Mouse (Mus musculus) heart, postnatal 0 days (tissue): Measurements from ENCODE around the gene Ccdc194. TPM values are rescaled to one million over a fixed set of nuclear protein-coding genes. Genes with fewer than 3 reads are reported as not detected.

ENCODE experiments used
- ATAC-seq: fragments of 200-750 bp; cut with Nextera tagmentation; 2 replicates; pipeline ENCODE4 v1.8.0; 2017; ENCODE audit warnings: low read depth, moderate number of reproducible peaks, moderate library complexity; ENCODE audit not compliant: insufficient read depth
- DNase-seq: peaks from one replicate; pipeline ENCODE4 v3.0.0-alpha.2; 2016; ENCODE audit warnings: low spot score
- H3K27ac ChIP-seq: fragments of 300-500 bp; sonication (generic); 2 replicates; pipeline ENCODE4 v1.5.1; 2014; ENCODE audit warnings: low read depth, mild to moderate bottlenecking
- H3K27me3 ChIP-seq: fragments of 300-500 bp; sonication (generic); 2 replicates; pipeline ENCODE4 v1.6.1; 2014; ENCODE audit warnings: low read length, mixed read lengths; ENCODE audit not compliant: control insufficient read depth, insufficient read depth
- H3K36me3 ChIP-seq: fragments of 300-500 bp; sonication (generic); replicated peaks from 2 replicates; pipeline ENCODE4 v1.6.1; 2014; ENCODE audit warnings: low read length, mixed read lengths; ENCODE audit not compliant: control insufficient read depth, insufficient read depth
- H3K4me1 ChIP-seq: fragments of 300-500 bp; sonication (generic); 2 replicates; pipeline ENCODE4 v1.6.1; 2014; ENCODE audit warnings: antibody characterized with exemption; ENCODE audit not compliant: control insufficient read depth, insufficient read depth
- H3K4me2 ChIP-seq: fragments of 300-500 bp; sonication (generic); 2 replicates; pipeline ENCODE4 v1.6.1; 2014; ENCODE audit warnings: low read depth, mild to moderate bottlenecking, low read length, moderate library complexity
- H3K4me3 ChIP-seq: fragments of 300-500 bp; sonication (generic); 2 replicates; pipeline ENCODE4 v1.5.1; 2014; ENCODE audit warnings: low read depth, low read length
- H3K9ac ChIP-seq: fragments of 300-500 bp; sonication (generic); replicated peaks from 2 replicates; pipeline ENCODE4 v1.6.1; 2014; ENCODE audit warnings: low read depth, low read length, mixed read lengths
- H3K9me3 ChIP-seq: fragments of 300-500 bp; sonication (generic); replicated peaks from 2 replicates; pipeline ENCODE4 v1.6.1; 2016; ENCODE audit warnings: low read length; ENCODE audit not compliant: control insufficient read depth
- CTCF ChIP-seq: IDR thresholded peaks from 2 replicates; pipeline ENCODE4 v1.5.1; 2016; ENCODE audit warnings: antibody characterized with exemption, control low read depth, low read depth
- EP300 ChIP-seq: IDR thresholded peaks from 2 replicates; pipeline ENCODE4 v1.6.1; 2016; ENCODE audit warnings: antibody characterized with exemption, low read depth
- WGBS: fragments of 180-500 bp; shearing (Covaris S2); extraction: QIAGEN DNeasy Blood & Tissue Kit; methylation state at CpG from one replicate; pipeline ENCODE4 v1.1.7; 2014; 5-methylcytosine and 5-hydroxymethylcytosine counted together
- polyA plus RNA-seq: library from polyadenylated mRNA; unstranded; fragments of >200 nt; fragmentation: Nextera tagmentation; extraction: Ambion mirVana; gene quantifications from 2 replicates; pipeline ENCODE4 v1.2.1, GENCODE M21; 2015
- total RNA-seq: library from RNA; depleted of rRNA; stranded (reverse); fragments of >200 nt; gene quantifications from 2 replicates; pipeline ENCODE4 v1.2.3, GENCODE M21; 2014; ENCODE audit warnings: low replicate concordance; rRNA removed

Ccdc194 gene
- total and polyA plus RNA-seq, 2 experiments from 2014 or later, result 0.12 TPM; not detected in 1

DNA sequence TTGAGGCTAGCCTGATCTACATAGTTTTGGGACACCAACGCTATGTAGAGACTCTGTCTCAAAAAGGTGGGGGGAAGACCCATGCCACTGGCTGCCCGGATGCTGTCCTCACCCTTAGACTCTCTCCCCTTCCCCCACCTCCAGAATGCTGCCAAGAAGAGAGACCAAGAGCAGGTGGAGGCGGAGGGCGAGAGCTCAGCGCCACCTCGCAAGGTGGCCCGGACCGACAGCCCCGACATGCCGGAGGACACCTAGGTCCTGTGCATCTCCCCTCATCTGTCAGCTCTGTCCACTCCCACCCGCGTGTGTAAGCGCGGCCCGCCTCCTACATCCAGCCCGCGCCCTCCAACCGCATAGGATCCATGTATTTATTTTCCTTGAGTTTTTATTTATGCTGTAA, 51.2 kb downstream of the Ccdc194 start:
- no peaks in the 10 kb centered on the region for H3K27me3 ChIP-seq
- H3K9me3 ChIP-seq, result no peaks in the 10 kb centered on the region
- H3K27ac ChIP-seq, result no peak overlapping the region
- no peak overlapping the region for H3K4me2 ChIP-seq
- WGBS, result 89% methylated on average over 18 of the region's 18 CpGs
- peaks cover 13% of the 10 kb centered on the region for H3K4me1 ChIP-seq
- H3K36me3 ChIP-seq, result peaks cover 41% of the 10 kb centered on the region
- TF ChIP-seq EP300 (no peak), CTCF (no peak)
- H3K9ac ChIP-seq, result no peak overlapping the region
- DNase-seq, result no peak
- H3K4me3 ChIP-seq, result no peak overlapping the region
- ATAC-seq, result no peak

GRCm38 (mm10) chr8:71472601-71473386, 52.7 kb downstream of the Ccdc194 start:
- ATAC-seq, result no peak
- Histone ChIP-seq H3K27ac (no peak overlapping the region), H3K4me1 (peaks cover 13% of the 10 kb centered on the region), H3K4me2 (no peak overlapping the region), H3K36me3 (peaks cover 37% of the 10 kb centered on the region), H3K9ac (no peak overlapping the region), H3K4me3 (no peak overlapping the region), H3K9me3 (no peaks in the 10 kb centered on the region), H3K27me3 (no peaks in the 10 kb centered on the region)
- WGBS, result 87% methylated on average over 8 of the region's 8 CpGs
- no peak for DNase-seq
- TF ChIP-seq CTCF (no peak), EP300 (no peak)

DNA sequence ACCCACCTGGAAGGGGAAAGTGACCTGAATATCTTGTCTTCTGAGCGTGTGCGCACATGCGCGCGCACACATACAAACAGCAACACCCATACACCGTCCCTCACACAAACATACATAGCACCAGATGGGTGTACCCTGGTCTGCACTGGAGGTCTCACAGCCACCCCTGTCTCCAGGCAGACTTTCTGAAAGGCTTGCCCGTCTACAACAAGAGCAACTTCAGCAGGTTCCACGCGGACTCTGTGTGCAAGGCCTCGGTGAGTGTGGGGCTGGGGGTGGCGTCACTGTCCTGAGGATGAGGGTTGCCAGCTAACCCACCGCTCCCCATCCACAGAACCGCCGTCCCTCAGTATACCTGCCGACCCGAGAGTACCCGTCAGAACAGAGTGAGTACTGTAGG, 53.6 kb downstream of the Ccdc194 start:
- 94% methylated on average over 17 of the region's 17 CpGs for WGBS
- no peaks in the 10 kb centered on the region for H3K9me3 ChIP-seq
- H3K4me1 ChIP-seq, result peaks cover 13% of the 10 kb centered on the region
- DNase-seq, result no peak
- H3K4me3 ChIP-seq, result no peak overlapping the region
- H3K27ac ChIP-seq, result no peak overlapping the region
- TF ChIP-seq EP300, result no peak
- no peak for TF ChIP-seq CTCF
- H3K4me2 ChIP-seq, result no peak overlapping the region
- peaks cover 37% of the 10 kb centered on the region for H3K36me3 ChIP-seq
- no peak for ATAC-seq
- H3K9ac ChIP-seq, result no peak overlapping the region
- H3K27me3 ChIP-seq, result no peaks in the 10 kb centered on the region

DNA sequence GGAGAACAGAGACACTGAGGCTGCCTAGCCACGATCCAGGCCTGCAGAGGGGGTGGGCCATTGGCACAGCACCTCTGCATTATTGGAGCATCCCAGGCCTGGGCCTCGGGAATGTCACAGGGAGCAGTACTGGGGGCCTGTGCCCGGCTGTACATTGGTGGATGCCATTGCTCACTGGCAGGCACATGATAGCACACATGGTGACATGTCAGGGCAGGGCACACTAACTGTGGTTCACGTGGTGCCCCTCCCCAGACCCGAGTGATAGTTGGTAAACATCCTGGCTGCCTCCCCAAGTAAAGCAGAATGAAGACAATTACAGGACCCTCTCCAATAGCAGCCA, 54.6 kb downstream of the Ccdc194 start:
- H3K4me1 ChIP-seq, result peaks cover 15% of the 10 kb centered on the region
- no peak overlapping the region for H3K4me3 ChIP-seq
- no peak for TF ChIP-seq CTCF
- TF ChIP-seq EP300, result no peak
- H3K9me3 ChIP-seq, result no peaks in the 10 kb centered on the region
- no peak for DNase-seq
- H3K27me3 ChIP-seq, result no peaks in the 10 kb centered on the region
- no peak overlapping the region for H3K4me2 ChIP-seq
- no peak for ATAC-seq
- H3K36me3 ChIP-seq, result peaks cover 37% of the 10 kb centered on the region
- 76% methylated on average over 5 of the region's 5 CpGs for WGBS
- no peak overlapping the region for H3K27ac ChIP-seq
- H3K9ac ChIP-seq, result no peak overlapping the region

DNA sequence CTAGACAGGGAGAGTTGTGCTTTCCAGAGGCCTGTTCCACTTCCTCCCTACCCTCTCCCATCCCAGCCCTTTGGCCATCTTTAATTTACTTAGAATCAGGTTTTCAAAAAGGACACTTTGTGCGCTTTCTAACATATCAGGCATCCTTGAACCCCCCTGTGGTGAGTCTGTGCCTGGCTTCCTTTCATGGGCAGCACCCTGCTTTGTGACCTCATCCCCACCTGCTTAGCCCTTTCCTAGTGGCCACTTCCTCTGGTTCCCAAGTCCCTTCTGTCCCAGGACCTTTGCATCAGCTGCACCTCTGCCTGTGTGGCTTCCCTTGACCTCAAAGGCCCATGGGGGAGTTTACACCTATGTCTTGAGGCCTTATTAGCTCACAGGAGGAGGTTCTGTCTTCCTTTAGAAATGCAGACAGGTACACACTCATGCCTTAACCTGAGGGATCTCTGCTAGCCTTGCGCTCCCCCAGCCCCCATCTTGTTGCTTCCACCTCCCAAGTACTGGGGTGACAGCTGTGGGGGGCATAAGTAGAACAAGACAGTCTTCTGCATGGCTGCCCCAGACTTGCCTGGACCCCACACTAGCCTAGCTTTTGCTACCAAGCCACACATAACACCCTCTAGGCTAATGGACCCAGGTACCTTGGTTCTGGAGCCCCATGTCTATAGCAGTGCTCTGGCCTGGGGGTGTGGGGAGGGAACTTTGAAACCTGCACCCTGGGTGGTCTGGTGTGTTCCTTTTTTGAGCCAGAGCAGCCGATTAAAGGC, 55.2 kb downstream of the Ccdc194 start:
- no peaks in the 10 kb centered on the region for H3K27me3 ChIP-seq
- ATAC-seq (no peak), DNase-seq (no peak)
- H3K9me3 ChIP-seq, result no peaks in the 10 kb centered on the region
- peaks cover 37% of the 10 kb centered on the region for H3K36me3 ChIP-seq
- H3K27ac ChIP-seq, result no peak overlapping the region
- no peak overlapping the region for H3K9ac ChIP-seq
- WGBS, result 89% methylated on average over 3 of the region's 3 CpGs
- no peak for TF ChIP-seq EP300
- TF ChIP-seq CTCF, result no peak
- peaks cover 14% of the 10 kb centered on the region for H3K4me1 ChIP-seq
- H3K4me2 ChIP-seq, result peak overlapping the region; percentile 96
- H3K4me3 ChIP-seq, result peak overlapping the region; percentile 85; the same call in 1 of the 2 replicates

Other genes starting within 250 kb of the Ccdc194 start
- gene Use1, start 158.9 kb downstream of the Ccdc194 start, total RNA-seq, result 91.3 and 127 TPM in 2 replicates
- 94.8 and 107 TPM in 2 replicates for gene Use1, start 158.9 kb downstream of the Ccdc194 start, polyA plus RNA-seq
- gene Ocel1, start 154.4 kb downstream of the Ccdc194 start, total RNA-seq, result 10.2 and 10.6 TPM in 2 replicates
- gene Ocel1, start 154.4 kb downstream of the Ccdc194 start, polyA plus RNA-seq, result 5.7 and 5.9 TPM in 2 replicates
- 162 and 174 TPM in 2 replicates for gene Nr2f6, start 143.8 kb downstream of the Ccdc194 start, total RNA-seq
- 38.3 and 40.5 TPM in 2 replicates for gene Nr2f6, start 143.8 kb downstream of the Ccdc194 start, polyA plus RNA-seq
- gene Ushbp1, start 129.9 kb downstream of the Ccdc194 start, total RNA-seq, result 23.9 and 47.3 TPM in 2 replicates
- gene Ushbp1, start 129.9 kb downstream of the Ccdc194 start, polyA plus RNA-seq, result 21.6 and 22.1 TPM in 2 replicates
- 99.2 and 155 TPM in 2 replicates for gene Babam1, start 128.8 kb downstream of the Ccdc194 start, total RNA-seq
- gene Babam1, start 128.8 kb downstream of the Ccdc194 start, polyA plus RNA-seq, result 60.2 and 62.5 TPM in 2 replicates
- 9.5 and 12.1 TPM in 2 replicates for gene Ankle1, start 119.7 kb downstream of the Ccdc194 start, total RNA-seq
- gene Ankle1, start 119.7 kb downstream of the Ccdc194 start, polyA plus RNA-seq, result 4.4 and 5.4 TPM in 2 replicates
- gene Abhd8, start 62.1 kb downstream of the Ccdc194 start, total RNA-seq, result 57.7 and 69.8 TPM in 2 replicates
- gene Abhd8, start 62.1 kb downstream of the Ccdc194 start, polyA plus RNA-seq, result 32.8 and 36.6 TPM in 2 replicates
- gene Mrpl34, start 60.8 kb downstream of the Ccdc194 start, total RNA-seq, result 169 and 188 TPM in 2 replicates
- gene Mrpl34, start 60.8 kb downstream of the Ccdc194 start, polyA plus RNA-seq, result 284 and 320 TPM in 2 replicates
- 73.5 and 89.9 TPM in 2 replicates for gene Dda1, start 56.5 kb downstream of the Ccdc194 start, total RNA-seq
- 62.7 and 66.4 TPM in 2 replicates for gene Dda1, start 56.5 kb downstream of the Ccdc194 start, polyA plus RNA-seq
- 10.8 and 15.0 TPM in 2 replicates for gene Ano8, start 39.7 kb downstream of the Ccdc194 start, total RNA-seq
- 0.74 and 0.93 TPM in 2 replicates for gene Ano8, start 39.7 kb downstream of the Ccdc194 start, polyA plus RNA-seq
- gene Gtpbp3, start 37.6 kb downstream of the Ccdc194 start, total RNA-seq, result 21.1 and 36.7 TPM in 2 replicates
- 10.3 and 11.3 TPM in 2 replicates for gene Gtpbp3, start 37.6 kb downstream of the Ccdc194 start, polyA plus RNA-seq
- 51.6 and 95.2 TPM in 2 replicates for gene Plvap, start 14.0 kb downstream of the Ccdc194 start, total RNA-seq
- gene Plvap, start 14.0 kb downstream of the Ccdc194 start, polyA plus RNA-seq, result 63.4 and 64.8 TPM in 2 replicates
- 101 and 109 TPM in 2 replicates for gene Bst2, start 11.7 kb upstream of the Ccdc194 start, total RNA-seq
- gene Bst2, start 11.7 kb upstream of the Ccdc194 start, polyA plus RNA-seq, result 42.9 and 43.3 TPM in 2 replicates
- 47.6 and 61.5 TPM in 2 replicates for gene Mvb12a, start 17.2 kb upstream of the Ccdc194 start, total RNA-seq
- 54.4 and 55.3 TPM in 2 replicates for gene Mvb12a, start 17.2 kb upstream of the Ccdc194 start, polyA plus RNA-seq
- 0.08 TPM in 1 of 2 replicates, not detected in the other for gene Tmem221, start 33.2 kb upstream of the Ccdc194 start, total RNA-seq
- gene Tmem221, start 33.2 kb upstream of the Ccdc194 start, polyA plus RNA-seq, result 0.23 and 0.37 TPM in 2 replicates
- 0.50 TPM in 1 of 2 replicates, not detected in the other for gene Nxnl1, start 40.9 kb upstream of the Ccdc194 start, total RNA-seq
- gene Nxnl1, start 40.9 kb upstream of the Ccdc194 start, polyA plus RNA-seq, result 0.12 TPM in 2 replicates
- gene Slc27a1, start 43.2 kb upstream of the Ccdc194 start, total RNA-seq, result 68.4 and 178 TPM in 2 replicates
- gene Slc27a1, start 43.2 kb upstream of the Ccdc194 start, polyA plus RNA-seq, result 62.1 and 68.5 TPM in 2 replicates
- gene Pgls, start 66.5 kb upstream of the Ccdc194 start, total RNA-seq, result 333 and 425 TPM in 2 replicates
- 210 and 212 TPM in 2 replicates for gene Pgls, start 66.5 kb upstream of the Ccdc194 start, polyA plus RNA-seq
- gene Fam129c, start 71.9 kb upstream of the Ccdc194 start, total RNA-seq, result 0.04 and 12.6 TPM in 2 replicates
- gene Fam129c, start 71.9 kb upstream of the Ccdc194 start, polyA plus RNA-seq, result 0.59 and 1.6 TPM in 2 replicates
- 84.1 and 108 TPM in 2 replicates for gene Colgalt1, start 85.3 kb upstream of the Ccdc194 start, total RNA-seq
- gene Colgalt1, start 85.3 kb upstream of the Ccdc194 start, polyA plus RNA-seq, result 32.7 and 35.4 TPM in 2 replicates
- 0.57 and 1.2 TPM in 2 replicates for gene Unc13a, start 146.0 kb upstream of the Ccdc194 start, total RNA-seq
- gene Unc13a, start 146.0 kb upstream of the Ccdc194 start, polyA plus RNA-seq, result 0.51 and 0.60 TPM in 2 replicates
- gene Jak3, start 150.6 kb upstream of the Ccdc194 start, total RNA-seq, result 14.6 and 16.9 TPM in 2 replicates
- 5.7 and 5.8 TPM in 2 replicates for gene Jak3, start 150.6 kb upstream of the Ccdc194 start, polyA plus RNA-seq
- not detected in 2 replicates for gene Insl3, start 163.5 kb upstream of the Ccdc194 start, total RNA-seq
- gene Insl3, start 163.5 kb upstream of the Ccdc194 start, polyA plus RNA-seq, result 1.5 and 2.4 TPM in 2 replicates
- gene B3gnt3, start 176.1 kb upstream of the Ccdc194 start, total RNA-seq, result 8.7 TPM in 2 replicates
- 6.4 TPM in 2 replicates for gene B3gnt3, start 176.1 kb upstream of the Ccdc194 start, polyA plus RNA-seq
- gene Fcho1, start 200.0 kb upstream of the Ccdc194 start, total RNA-seq, result 0.04 and 1.1 TPM in 2 replicates
- gene Fcho1, start 200.0 kb upstream of the Ccdc194 start, polyA plus RNA-seq, result 0.92 and 1.4 TPM in 2 replicates